Mouse (Mus musculus) c-Kit-negative CD71-positive TER-119-positive erythroid progenitor cells, embryonic 14.5 days (primary cell): ENCODE results near the gene Mlh1.

Experiments
- DNase-seq: peaks from one replicate; pipeline ENCODE4 v3.0.0-alpha.2; 2013; ENCODE audit warnings: low read depth, low spot score

Mlh1 gene

DNA sequence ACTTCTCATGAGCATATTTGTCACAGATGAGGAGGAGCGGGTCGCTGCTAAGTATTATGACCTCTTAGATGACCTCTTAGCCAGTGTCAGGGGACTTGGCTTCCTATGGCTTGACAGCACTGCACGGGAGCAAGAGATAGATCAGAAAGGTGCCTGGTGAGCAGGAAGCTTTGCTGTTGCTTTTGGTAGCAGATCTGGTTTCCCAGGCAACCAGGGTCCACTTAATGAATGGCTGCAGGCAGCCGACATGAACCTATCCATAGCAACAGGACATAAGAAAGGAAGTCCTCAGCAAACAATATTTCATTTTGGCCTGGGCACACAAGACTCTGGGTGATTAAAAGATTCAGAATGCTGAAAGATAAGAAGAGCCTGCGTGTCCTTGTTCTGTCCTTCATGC, 14.1 kb upstream of the Mlh1 start:
- DNase-seq: no peak

DNA sequence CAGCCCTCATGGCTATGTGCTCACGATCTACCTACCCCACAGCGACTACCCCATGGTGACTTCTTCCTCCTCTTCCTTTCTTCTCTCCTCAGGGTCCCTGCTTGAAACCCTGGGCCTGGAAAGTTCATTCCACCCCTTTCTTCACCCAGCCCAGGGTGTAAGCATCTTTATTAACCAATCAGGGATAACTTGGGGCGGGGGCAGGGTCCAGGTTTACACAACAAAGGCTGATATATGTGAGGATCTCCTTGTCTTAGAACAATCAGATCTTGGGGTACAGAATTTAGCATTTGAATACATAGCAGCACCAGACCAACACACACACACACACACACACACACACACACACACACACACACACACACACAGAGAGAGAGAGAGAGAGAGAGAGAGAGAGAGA, 13.5 kb upstream of the Mlh1 start:
- DNase-seq: no peak

DNA sequence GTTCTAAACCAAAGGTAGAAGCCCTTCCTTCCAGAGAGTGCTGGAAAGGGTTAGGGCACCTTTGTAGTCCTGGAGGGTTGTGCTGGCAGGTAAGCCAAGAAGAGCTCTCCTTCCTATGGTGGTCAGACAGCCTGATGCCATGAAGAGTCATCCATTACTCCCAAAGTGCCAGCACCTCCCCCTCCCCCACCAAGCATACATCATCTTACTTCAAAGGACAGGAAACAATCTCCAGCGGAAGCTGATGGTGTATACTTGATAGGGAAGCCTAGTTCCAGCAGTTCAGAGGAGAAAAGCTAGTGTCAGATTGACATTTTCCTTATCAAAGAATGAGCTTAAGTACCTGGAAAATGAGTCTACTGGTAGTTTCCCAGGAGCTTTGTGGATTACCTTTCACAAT, 3.6 kb upstream of the Mlh1 start:
- DNase-seq: no peak

DNA sequence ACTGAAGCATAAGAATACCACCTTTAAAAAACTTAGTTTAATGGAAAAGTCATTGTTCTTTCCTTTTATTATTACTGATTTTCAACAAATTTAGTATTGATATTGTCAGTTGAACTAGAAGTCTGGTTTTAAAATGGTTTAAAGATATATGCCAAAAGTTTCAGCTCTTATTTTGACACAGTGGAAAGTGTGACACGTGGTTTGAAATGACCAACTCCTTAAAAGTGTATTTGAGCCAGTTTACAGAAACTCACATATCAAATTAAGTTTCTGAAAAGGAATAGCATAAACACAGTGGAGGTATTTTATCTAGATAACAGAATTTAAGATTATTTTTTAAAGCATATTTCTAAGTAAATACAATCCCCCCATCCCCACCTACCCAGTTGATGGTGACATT, 2.4 kb upstream of the Mlh1 start:
- no peak for DNase-seq

DNA sequence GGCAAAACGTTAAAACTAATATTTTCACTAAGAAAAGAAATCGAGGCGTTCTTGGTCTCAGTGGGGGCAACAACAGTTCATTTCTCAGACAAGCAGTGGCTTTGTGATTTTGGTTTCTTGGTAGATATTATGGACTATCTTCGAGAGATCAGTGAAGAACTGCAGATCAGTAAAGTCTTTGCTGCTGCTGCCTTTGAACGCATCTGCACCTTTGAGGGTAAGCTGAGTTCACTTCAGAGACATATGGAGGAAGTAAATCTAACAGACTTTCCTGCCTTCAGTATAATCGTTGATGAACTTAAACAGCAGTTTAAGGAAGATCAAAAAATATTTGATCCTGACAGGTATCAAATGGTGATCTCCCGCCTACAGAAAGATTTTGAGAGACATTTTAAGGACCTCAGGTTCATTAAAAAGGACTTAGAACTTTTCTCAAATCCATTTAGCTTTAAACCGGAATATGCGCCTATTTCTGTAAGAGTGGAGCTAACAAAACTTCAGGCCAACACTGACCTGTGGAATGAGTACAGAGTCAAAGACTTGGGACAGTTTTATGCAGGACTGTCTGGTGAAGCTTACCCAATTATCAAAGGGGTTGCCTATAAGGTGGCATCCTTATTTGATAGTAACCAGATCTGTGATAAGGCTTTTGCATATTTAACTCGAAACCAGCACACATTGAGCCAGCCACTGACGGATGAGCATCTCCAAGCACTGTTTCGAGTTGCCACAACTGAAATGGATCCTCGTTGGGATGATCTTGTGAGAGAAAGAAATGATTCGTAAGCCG, 1.6 kb upstream of the Mlh1 start:
- DNase-seq: no peak

DNA sequence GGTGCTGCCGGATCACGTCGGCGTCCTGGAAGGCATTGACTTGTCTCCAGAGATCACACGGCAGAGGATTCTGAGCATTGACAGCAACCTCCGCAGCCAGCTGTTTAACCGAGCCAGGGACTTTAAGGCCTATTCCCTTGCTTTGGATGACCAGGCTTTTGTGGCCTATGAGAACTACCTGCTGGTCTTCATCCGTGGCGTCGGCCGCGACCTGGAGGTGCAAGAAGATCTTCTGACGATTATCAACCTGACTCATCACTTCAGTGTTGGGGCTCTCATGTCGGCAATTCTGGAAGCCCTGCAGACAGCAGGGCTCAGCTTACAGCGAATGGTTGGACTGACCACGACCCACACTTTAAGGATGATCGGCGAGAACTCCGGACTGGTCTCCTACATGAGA, 765 bp upstream of the Mlh1 start:
- peak; percentile 50 for DNase-seq

DNA sequence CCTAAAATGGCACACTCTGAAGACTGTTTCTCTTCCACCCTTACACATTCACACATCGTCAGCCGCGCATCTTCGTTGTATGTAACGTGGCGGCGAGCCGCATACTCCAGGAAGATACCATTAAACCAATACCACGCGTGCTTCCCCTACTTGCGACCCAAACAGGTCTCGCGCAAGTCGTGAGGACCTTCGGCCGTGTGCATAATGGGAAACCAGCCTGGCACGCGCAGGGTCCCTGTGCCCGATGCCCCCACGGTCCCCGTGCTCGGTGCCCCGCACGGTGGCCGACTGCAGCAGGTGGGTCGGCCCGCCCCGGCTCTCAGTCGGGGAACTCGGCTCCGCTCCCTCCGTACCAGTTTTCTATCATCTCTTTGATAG, 546 bp downstream of the Mlh1 start:
- DNase-seq: peak; percentile 40

DNA sequence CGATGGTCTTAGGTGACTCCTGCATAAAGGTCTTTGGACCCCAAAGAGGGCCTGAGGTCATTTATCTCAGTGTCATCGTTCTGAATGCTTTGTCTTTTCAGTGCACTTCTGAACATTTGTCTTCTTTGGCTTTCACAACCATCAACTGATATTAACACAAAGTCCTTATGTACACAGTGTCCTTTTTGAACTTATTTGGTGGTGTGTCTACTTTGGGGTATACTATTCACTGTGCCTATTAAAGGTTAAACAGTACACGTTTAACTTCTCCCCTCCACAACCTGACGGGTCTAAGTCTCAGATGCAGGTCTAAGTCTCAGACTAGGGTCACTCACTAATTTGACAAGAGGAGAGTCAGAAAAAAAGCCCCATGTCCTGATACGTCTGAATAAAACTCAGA, 985 bp downstream of the Mlh1 start:
- no peak for DNase-seq

DNA sequence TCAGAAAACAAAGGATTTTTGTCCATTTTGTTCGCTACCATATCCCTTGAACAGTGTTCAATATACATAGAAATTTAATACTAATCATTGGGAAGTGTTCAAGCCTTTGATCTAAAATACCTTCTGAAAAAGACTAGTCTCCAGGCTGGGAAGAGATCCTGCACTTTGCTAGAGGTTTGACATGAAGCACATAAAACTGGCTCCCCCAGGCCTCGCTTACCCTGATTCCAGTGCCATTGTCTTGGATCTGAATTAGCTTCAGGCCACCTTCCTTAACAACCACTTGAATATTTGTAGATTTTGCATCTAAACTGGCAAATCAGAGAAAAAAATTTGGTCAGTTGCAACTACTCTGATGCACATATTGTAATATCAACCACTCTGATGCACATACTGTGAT, 3.6 kb downstream of the Mlh1 start:
- DNase-seq: no peak

DNA sequence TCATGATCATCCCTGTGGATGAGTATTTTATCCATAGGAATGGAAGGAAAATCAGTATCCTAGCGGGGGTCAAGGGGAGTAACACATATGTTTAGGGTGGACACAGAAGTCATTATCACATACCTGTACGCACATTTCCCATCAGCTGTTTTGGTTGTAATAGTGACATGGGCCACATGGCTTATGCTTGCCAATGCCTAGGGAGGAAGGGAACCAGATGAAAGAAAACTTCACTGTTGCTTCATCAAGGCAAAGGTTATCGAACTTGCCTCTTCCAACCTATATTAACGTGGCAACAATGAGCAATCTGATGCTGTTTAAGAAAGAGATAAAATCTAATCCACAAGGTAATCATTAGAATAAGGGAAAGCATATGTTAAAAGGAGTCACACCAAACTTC, 10.2 kb downstream of the Mlh1 start:
- DNase-seq: no peak

DNA sequence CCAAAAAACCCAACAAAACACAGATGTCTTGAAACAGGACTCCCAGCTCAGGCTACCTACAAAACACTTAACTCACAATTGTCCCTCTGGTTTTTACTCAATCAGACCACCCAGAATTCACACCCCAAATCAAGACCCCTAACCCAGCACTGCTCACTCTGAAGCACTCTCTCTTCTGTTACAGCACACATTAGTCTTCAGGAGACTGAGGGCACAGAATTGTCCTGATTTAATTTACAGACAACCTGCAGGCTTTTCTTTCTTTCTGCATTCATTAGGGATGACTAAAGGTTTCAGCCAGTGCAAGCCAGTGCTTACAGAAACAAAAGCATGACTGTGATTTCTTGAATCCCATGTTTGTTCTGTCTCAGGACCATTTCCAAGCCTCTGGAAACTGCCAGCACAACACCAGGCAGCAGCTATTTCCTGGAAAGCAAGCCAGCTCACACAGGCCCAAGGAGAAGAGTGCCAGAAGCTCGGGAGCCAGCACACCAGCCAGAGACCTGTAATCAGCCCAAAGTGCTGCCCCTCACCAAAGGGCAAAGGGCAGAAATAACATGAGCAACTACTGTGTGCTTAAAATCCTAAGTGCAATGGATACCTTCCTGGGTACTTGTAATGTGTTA, 11.1 kb downstream of the Mlh1 start:
- DNase-seq: no peak

DNA sequence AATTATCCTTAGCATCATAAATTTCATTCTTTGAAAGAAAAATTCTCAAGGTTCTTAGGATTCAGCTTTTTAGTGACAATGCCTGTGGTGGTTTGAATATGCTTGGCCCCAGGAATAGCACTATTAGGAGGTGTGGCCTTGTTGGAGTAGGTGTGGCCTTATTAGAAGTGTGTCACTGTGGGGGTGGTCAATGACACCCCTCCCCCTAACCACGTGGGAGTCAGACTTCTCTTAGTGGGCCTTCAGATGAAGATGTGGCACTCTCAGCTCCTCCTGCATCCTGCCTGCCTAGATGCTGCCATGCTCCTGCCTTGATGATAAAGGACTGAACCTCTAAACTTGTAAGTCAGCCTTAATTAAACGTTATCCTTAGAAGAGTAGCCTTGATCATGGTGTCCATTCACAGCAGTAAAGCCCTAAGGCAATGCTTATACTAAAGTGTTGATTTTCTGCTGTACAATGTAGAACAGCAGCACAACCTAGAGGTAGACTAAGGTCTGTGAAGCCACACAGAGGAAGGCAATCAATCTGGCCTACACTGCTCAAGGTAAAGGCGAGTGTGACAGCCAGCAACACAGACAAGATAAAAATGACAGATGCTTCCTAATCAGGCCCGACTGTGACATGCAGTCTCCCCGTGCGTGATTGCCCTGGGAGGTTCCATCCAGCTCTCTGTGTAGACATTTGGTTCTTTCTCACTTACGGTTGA, 19.3 kb downstream of the Mlh1 start:
- DNase-seq: no peak

DNA sequence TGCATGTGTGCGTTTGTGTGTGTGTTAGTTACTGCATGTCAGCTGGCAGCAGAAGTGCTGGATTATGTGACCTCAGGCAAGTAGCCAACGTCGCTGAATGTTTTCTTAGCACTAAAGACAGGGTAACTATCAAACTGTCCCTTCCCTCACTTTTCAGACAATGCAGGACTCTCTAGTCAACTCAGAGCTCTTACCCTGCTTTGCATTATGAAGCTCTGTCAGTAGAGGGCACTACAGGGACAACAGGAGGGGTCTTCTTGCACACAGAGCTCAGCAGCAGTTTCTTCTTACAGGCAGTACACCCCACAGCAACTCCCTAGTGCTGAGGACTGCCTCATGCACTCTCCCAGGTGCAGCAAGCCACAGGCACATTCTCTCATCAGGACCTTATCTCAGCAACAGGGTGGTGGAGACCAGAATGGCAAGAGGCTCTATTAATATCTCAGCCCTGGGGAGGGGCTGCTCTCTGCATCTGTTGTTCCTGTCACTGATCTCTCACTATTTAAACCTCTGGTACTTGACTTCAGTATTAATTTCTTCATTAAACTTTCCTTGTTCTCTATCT, 23.8 kb downstream of the Mlh1 start:
- no peak for DNase-seq

DNA sequence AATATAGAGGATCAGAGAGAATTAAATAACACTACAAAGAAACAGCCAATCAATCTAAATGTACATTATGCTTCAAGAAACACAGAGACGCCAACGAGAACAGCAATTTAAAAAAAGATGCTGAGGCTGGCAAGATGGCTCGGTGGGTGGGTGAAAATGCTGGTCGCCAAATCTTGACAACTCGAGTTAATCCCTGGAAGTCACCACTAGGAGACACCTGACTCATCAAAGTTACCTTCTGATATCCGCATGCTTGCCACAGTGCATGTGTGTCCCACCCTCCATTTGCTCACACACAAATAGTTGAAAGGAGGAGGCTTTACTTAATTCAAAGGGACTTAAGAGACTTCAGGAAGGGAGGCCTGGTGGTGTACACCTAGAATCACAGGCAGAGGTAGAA, 26.0 kb downstream of the Mlh1 start:
- DNase-seq: no peak

DNA sequence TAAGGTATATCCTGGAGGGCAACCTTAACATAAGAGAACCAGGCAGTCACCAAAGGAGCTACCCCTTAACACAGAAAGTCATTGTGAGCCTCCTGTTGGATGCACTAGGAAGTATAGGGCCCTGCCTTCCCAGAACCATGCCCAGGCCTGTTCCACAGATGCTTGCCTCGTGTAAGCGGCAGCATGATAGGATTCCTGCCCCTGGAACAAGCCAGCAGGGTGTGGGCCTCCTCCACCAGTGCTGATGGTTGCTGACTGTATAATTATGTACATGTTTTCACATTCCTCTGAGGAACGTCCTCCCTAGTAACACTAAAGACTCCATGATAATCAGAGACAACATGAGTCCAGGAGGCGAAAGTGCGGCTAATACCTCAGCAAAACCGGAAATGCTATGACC, 28.2 kb downstream of the Mlh1 start:
- no peak for DNase-seq

DNA sequence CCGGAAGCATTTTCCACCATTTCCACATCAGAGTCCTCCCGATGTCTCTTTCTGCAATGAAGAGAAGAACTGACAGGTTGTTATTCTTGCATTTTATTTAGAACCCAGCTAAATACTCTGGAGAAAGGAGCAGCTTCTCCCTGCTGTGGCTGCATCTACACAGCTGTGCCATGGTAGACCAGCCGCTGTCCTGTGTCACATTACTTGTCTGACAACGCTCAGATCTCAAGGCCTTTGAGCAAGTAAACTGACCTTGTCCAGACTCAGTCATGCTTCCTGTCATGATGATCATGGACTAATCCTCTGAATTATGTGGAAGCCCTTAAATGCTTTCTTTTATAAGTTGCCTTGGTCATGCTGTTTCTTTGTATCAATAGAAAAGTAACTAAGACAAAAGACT, 31.8 kb downstream of the Mlh1 start:
- DNase-seq: no peak

DNA sequence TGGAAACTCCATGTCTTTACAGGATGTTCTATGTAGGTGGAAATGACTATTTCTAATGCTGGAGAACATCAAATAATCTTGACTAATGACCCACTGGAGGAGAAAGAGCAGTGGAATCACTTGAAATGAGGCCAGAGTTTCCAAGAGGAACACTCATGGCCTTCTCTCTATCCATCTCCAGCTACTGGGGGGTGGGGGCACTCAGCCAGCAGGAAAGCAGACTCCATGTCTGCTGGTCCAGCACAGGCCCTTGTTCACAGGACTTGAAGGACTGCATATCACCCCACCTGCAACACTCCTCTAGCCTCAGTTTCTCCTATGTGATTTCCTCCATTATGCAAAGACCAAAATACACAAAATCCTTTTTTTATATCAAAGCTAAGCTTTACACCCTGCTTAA, 33.9 kb downstream of the Mlh1 start:
- DNase-seq: no peak

DNA sequence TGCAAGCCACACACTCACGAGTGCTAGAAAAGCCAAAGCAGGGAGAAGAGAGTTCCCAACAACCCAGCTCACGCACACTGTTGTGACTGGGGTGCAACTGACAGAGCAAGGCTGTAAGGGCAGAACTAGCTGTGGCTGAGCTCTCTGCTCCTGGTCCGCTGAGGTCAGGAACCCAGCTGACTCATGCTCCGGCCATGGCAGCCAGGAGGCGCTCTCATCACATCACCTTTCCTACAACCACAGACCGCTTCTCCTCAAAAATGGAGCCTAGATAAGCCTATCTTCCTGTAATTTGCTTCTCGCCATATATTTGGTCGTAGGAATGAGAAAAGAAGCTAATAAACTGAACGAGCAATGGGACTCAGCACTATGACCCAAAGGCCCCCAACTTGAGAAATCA, 36.9 kb downstream of the Mlh1 start:
- DNase-seq: no peak

DNA sequence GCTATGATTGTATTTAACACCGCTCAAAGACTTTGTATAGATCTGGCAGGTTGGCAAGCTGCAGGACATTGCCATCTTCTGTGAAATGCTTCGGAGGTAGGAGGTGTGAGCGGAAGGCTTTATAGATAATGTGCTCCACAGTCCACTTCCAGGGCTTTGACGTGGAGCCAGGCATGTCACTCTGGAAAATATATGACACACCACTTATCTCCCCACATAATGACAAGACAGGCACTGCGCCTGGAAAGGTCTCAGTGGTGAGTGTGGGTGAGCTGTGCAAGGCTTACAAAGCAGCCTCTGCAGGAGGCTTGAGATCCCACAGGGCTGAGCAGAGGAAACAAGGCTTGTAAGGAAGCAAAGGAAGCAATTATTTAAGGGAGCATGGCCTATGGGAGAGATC, 43.1 kb downstream of the Mlh1 start:
- DNase-seq: no peak

DNA sequence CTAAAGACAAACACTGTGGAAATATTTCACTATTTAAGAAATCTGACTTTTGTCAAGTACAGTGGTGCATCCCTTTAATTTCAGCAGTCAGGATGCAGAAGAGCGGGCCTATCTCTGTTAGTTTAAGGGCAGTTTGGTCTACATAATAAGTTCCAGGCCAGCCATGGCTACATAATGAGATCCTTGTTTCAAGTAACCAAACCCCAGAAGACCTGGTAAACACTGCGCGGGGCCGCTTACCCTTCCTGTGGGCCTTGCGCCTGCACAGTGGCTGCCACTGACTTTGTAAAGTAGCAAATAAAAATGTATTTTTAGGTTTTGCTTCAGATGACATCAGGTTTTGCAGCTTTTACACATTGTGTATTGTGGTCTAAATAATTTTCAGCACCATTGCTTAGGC, 48.2 kb downstream of the Mlh1 start:
- DNase-seq: no peak

DNA sequence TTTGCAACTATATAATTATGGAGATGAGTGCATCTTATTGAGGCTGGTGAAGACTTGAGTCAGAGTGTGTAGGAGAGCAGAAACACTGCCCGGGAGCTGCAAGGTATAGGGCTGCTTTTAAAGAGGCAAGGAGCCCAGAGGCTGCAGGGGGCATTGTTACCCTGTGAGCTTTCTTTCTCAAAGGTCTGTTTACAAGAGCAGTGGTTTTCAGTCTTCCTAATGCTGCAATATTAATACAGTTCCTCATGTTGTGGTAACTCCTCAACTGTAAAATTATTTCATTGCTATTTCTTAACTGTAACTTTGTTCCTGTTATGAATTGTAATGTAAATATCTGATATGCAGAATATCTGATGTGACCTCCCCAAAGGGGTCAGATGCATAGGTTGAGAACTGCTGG, 50.0 kb downstream of the Mlh1 start:
- no peak for DNase-seq

DNA sequence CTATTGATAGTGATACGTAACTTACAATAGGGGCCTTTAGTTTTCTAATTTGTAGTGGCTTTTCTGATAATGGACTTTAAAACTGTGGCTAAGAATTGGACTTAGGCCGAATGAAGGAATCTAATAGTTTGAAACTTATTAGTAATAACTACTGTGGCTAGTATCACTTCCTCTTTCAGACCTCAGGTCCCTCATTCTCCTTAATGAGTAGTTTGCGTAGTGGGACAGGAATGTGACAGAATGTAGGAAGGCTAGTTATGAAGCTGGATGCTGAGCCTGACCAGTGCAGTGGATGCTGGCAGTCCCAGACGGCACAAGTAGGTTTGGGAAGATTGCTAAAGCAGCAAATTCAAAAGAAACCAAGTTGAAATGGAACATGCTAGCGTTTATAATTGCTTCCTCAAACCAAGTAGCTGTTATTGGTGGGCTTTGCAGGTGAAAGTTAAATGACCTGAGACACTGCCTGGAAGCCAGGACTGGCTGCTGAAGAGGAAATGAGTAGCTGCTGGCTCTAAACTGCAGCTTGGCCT, 51.0 kb downstream of the Mlh1 start:
- DNase-seq: no peak

DNA sequence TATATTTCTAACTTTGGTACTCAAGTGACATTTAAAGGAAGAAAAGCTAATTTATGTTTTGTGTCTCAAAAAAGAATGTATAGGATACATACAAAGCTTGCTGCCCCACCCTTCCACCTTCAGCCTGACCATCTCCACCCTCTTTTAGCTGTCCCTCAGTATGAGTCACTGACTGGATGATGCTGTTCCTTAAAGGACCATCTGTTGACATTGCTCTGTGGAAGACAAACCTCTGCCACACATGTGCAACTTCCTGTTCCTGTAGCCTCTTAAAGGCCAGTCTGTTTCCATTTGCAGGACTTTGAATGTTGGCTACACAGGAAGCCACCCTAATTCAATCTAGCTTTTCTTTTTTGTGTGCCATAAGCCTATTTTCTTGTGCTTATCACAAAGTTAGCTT, 55.2 kb downstream of the Mlh1 start:
- DNase-seq: no peak
